Mouse (Mus musculus) C2C12 (cell line): ENCODE results near the gene Rbm18.

ENCODE experiments used
- CEBPB ChIP-seq: IDR thresholded peaks from one replicate; pipeline ENCODE4 v1.6.1; 2011; ENCODE audit warnings: low read depth, mild to moderate bottlenecking, control low read depth, moderate library complexity
- CTCF ChIP-seq: IDR thresholded peaks from one replicate; pipeline ENCODE4 v1.5.1; 2011; ENCODE audit not compliant: control insufficient read depth, insufficient read depth, insufficient read length
- USF1 ChIP-seq: IDR thresholded peaks from one replicate; pipeline ENCODE4 v1.6.1; 2011; ENCODE audit warnings: low read depth, mild to moderate bottlenecking, control low read depth, moderate library complexity

GRCm38 (mm10) chr2:36148876-36149365 is 12.3 kb upstream of the Rbm18 start:
- no peak for TF ChIP-seq CTCF
- TF ChIP-seq USF1: no peak
- no peak for TF ChIP-seq CEBPB
